Mouse (Mus musculus) gastrocnemius, postnatal 14 days (tissue): ENCODE results near the gene Zmym4. TPM values are rescaled to one million over a fixed set of nuclear protein-coding genes. Genes with fewer than 3 reads are reported as not detected.

Experiments
- DNase-seq: peaks from one replicate; pipeline ENCODE4 v3.0.0; 2021; ENCODE audit warnings: mixed read lengths
- intact Hi-C: fragments of 180-260 bp; cut with DNase I; formaldehyde crosslinking; loops from one replicate; pipeline ENCODE4 v1.15.1; 2025; ENCODE audit warnings: low total_unique reads
- total RNA-seq, 2 experiments: library from RNA; stranded (reverse); gene quantifications; 2 replicates each; pipeline ENCODE4 v1.2.3; 2021

Gene Zmym4
- total RNA-seq, 2 experiments from 2014 or later, result 15.5 to 18.7 TPM

GRCm38 (mm10) chr4:126840996-126841560, 126.9 kb downstream of the Zmym4 start:
- intact Hi-C loops, result loop anchor here (5.0 kb wide), 1 partner anchor 94 kb away; no protein-coding TSS in a partner anchor

DNA sequence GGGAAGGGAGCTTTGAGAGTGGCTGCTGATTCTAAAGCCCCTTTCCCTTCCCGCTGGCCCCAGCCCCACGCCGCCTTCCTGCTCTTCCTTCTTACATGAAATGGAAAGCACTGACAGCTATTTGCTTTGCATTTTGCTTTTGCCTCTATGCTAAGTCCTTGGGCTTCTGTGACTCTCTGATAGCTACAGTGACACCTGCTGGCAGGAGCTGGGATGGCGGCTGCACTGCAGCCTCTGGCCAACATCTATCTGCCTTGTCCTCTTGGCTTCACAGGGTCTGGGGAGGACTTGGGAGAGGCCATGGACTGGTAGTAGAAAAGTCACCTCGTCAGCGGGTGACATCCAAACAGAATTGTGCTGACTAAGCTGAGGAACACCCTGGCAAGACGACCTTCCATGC, 128.1 kb downstream of the Zmym4 start:
- peak; percentile 76 for DNase-seq
- intact Hi-C loops, result loop anchor here (5.0 to 10.0 kb wide), 3 partner anchors 93 to 285 kb away; partner anchors contain the start of gene Clspn

More at GRCm38 (mm10) chr4:126840996-126841560, 126.9 kb downstream of the Zmym4 start:
- DNase-seq, result no peak

GRCm38 (mm10) chr4:126838799-126839198, 129.1 kb downstream of the Zmym4 start:
- no peak for DNase-seq

DNA sequence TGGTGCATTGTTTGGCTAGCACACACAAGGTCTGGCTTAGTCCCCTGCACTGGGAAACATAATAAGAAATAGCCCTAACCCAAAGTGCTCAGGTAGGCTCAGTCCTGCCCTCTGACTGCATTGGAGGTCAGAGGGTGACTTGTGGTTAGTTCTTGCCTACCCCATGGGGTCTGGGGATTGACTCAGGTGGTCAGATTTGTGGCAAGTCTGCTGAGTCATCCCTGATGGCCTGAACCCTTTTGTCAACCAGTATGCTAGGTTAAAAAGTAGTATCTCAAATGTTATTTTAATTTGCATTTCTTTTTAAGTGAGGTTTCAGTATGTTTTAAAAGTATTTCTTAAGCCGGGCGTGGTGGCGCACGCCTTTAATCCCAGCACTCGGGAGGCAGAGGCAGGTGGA, 136.8 kb downstream of the Zmym4 start:
- intact Hi-C loops, result loop anchor here (10.0 kb wide), 1 partner anchor 276 kb away; the partner anchor contains the start of gene Clspn
- DNase-seq, result no peak

More at GRCm38 (mm10) chr4:126838799-126839198, 129.1 kb downstream of the Zmym4 start:
- intact Hi-C loops, result loop anchor here (5.0 to 10.0 kb wide), 2 partner anchors 236 to 284 kb away; partner anchors contain the start of gene Clspn

DNA sequence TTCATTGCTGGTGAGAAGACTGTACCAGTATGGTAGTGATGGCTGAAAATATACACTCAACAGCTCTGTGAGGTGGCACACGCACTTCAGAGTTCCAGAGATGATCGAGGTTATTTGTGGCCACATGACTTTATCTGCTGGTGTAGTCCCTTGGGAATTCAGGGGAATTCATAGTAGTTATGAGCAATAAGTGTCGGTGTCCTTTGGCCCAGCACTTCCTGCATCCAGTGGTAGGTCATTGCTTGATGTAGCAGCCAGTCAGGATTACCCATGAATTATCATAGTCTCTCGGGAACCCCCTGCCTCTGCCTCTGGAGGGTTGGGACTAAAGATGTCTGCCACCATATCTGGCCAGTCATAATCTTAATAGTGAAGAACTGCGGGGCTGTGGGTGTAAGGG, 144.0 kb downstream of the Zmym4 start:
- intact Hi-C loops, result no loop called here
- no peak for DNase-seq

DNA sequence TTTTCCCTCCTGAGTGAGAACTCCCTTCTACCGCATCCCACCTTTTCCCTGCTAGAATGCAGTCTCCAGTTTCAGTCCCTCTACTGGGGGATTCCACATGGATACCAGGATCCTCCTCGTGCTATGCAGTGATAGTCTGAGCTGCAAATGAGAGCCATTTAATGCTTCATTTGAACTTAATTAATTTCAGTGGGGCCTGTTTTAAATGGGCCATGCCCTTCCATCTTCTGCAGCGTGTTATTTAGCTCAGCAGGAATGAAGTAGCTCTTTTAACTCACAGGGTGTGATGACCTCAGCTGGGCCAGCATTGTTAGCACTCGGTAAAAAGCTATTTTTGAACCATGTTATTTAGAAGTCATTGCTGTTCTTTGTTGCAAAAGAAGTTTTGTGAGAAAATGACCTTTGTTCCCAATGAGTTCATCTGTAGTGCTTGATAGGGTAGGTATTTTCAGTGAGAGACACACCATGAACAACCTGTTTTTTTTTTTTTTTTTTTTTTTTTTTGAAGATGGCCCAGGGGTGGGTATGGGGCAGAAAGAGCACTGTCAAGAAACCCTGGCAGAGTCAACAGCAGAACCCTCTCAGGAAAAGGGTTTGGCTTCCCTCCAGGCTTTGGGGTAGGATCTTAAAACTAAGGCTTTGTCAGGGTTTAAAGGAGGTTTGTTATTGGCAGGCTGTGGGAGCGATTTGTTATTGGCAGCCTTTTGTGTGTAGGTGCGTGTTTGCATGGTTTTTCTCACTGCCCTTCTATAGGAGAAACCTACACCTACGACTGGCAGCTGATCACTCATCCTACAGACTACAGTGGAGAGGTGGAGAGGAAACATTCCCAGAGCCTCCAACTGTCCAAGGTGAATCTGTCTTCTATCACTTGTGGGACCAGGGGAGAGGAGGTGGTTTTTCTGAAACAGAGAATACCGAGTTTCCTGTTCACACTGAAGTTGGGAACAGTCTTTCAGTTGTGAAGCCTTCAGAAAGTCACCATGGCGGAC, 144.7 kb downstream of the Zmym4 start:
- DNase-seq, result no peak
- intact Hi-C loops, result no loop called here

DNA sequence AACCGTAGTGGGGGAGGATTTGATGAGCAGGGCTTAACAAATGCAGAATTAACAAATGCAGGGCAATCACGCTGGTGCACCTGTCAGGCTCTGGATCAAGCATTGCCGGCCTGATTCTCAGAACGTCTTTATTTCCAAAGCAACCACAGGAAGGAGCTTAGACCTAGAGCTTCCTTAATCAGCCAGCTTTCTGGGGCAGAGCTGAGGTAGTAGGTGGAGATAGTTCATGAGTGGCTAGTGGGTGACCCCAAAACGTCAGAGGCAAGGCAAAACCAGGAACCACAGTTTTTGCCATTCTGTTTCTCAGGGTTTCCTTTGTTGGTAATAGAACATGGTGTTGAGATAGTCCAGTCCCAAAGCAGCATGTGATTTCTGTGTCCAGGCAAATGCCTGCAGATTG, 153.1 kb downstream of the Zmym4 start:
- DNase-seq, result no peak
- intact Hi-C loops, result no loop called here

- intact Hi-C loops, result no loop called here
- no peak for DNase-seq
These were observed 154.7 kb downstream of the Zmym4 start for GRCm38 (mm10) chr4:126813212-126813611.

Other genes starting within 250 kb of the Zmym4 start
- not detected for gene Tfap2e, start 231.9 kb downstream of the Zmym4 start, total RNA-seq
- 10 to 100 TPM in 1 of 2 experiments, 1 to 10 TPM in 1; 7.4 to 10.6 TPM for gene Ncdn, start 214.7 kb downstream of the Zmym4 start, total RNA-seq
- 10 to 100 TPM; 21.7 to 24.3 TPM for gene AU040320, start 214.6 kb downstream of the Zmym4 start, total RNA-seq
- 10 to 100 TPM; 66.4 to 70.0 TPM for gene Sfpq, start 53.2 kb upstream of the Zmym4 start, total RNA-seq
- gene Zmym1, start 93.0 kb upstream of the Zmym4 start, total RNA-seq, result 1 to 10 TPM; 3.4 to 4.5 TPM
- 1 to 10 TPM; 3.5 to 3.9 TPM for gene Zmym6, start 109.2 kb upstream of the Zmym4 start, total RNA-seq
- gene Tmem35b, start 155.6 kb upstream of the Zmym4 start, total RNA-seq, result 1 to 10 TPM in 1 of 2 experiments, under 1 TPM in 1; 0.94 to 1.1 TPM
- gene Dlgap3, start 201.1 kb upstream of the Zmym4 start, total RNA-seq, result under 1 TPM; 0.18 to 0.27 TPM